Mouse (Mus musculus): ENCODE measurements at regions not wholly inside any gene's neighbourhood (a gene's known extent, or its start where the extent isn't known, plus 50 kb on each side); places are given as distances from the start of the nearest gene placed in this dataset.

DNA sequence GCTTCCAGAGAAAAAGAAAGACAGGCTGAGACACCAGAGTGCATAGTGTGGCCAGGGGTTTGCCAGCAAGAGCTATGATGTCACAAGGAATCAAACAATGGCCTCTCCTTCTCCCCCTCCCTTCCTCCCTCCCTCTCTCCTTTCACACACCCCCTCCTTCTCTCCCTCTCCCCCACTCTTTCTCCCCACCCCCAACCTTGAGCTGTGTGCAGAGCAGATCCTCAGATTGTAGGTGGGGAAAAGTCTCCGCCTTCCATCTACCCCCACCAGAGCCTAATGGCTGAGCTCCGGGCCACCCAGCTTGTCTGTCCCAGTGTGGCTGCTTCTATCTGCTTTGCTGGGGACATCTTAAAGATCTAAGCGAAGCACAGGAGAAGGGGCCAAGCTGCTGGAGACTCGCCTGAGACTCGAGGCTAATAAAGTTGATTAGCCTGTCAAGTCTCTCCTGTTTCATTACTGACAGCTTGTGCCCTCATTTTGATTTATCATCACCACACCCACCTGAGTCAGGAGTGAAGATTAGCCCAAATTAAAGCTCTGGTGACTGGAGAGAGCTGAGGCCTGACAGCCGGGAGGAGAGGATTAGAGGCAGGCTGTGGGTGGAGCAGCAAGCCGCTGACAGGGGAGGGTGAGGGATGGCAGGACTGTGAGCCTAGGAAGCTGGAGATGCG, 272.8 kb downstream of the Cbln1 start:
- no peak for DNase-seq

DNA sequence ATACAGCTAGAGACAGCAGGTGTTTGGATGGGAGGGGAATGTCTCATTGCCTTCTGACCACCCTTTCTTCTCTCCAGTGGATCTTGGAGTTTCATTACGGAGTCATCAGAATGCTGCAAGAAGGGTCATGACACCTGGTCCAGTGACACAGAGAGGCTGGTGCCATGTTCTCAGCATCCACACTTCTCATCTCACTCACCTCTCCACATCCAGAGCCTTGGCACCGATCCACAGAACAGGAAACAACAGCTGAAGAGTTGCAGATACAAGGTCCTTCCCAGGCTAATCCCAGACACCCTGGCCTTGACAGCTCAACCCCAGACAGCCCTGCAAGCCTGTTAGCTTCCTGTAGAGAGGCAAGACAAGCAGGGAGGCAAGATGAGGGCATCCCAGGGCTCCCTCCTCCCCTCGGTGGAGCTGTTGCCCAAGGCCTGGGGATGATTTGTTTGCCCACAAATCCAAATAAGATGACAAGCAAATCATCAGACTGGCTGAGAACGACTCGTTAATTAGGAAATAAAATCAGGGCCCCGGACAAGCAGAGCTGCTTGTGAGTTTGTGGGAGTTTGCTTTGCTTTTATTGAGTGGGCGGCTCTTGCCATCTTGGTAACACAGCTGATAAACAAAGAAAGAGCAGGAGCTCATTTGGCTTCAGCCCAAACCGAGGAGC, 274.4 kb downstream of the Cbln1 start:
- no peak for DNase-seq

DNA sequence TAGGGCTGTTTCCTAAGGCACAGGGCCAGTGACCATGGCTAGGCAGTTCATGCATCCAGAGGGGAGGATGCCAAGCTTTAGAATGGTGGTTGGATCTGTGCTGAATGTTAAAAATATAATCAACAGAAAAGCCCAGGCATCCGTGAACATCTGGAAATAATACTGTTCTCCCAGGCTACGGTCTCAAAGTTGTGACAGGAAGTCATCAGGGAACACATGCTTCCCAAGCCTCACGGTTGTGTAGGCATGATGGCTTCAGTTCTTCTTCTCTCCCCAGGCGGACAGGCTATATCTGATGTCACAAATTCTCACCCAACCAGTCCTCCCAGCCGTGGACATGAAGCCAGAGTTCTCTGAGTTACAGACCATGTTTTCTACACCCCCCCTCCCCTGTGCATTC, 275.4 kb downstream of the Cbln1 start:
- no peak for DNase-seq

DNA sequence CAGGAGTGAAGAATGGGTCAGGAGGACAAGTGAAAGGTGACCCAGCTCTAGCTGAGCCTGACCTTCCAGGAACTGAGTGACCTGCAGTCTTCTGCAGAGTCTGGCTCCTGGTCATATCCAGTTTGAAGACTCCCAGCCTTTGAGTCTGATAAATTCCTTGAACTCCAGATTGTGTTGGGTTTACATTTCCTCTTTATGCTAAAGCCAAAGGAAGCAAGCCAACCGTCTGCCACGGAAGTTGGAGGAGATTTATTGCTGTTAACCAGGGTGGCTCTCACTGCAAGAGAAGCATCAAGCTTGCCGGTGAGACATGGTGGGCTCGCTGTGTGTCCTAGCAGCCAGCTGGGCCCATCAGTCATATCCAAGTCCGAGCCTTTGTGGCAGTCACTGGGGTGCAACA, 276.4 kb downstream of the Cbln1 start:
- DNase-seq, result no peak

DNA sequence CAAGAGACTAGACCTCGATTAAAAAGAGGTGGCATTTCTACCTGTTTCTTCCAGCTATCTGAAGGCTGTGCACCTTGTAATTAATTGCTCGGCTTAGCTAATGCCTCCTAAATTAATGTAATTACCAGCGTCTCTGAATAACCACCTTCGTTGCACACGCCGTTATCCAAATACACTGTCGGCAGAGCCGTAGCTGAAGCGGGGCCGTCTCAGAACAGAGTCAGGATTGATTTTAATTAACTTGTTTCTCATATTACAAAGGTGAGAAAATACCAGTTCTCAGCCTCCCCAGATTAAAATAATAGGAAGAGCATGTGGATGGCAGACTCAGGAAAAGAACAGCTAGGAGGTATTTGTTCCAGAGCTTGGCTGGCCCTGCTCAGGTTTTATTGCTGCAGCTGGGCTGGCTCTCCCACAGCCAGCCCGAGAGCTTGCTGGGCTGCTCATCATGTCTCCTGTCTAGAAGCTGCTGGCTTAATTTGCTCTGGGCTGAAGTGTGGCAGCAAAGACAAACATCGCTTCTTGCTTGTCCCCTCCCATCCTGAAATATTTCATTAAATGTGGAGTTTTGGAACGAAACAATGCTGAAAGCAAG, 282.5 kb downstream of the Cbln1 start:
- no peak for DNase-seq

DNA sequence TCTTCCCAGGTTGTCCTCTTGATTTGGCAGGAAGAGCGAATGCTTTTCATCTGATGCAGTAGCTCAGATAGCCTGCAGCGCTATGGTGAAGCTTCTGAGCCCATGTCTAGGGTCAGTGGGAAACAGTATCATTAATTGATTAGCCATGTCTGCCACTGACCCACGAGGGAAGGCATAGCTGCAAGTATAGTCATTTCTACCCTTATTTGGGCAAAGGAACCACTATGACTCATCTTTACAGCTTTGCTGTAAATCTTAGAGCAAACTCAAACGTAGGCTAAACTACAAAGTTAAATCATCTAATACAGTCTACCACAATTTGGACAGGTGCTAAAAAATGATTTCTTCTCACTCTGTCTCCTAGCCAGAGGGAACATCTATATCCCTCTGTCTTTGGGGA, 289.5 kb downstream of the Cbln1 start:
- DNase-seq, result no peak

DNA sequence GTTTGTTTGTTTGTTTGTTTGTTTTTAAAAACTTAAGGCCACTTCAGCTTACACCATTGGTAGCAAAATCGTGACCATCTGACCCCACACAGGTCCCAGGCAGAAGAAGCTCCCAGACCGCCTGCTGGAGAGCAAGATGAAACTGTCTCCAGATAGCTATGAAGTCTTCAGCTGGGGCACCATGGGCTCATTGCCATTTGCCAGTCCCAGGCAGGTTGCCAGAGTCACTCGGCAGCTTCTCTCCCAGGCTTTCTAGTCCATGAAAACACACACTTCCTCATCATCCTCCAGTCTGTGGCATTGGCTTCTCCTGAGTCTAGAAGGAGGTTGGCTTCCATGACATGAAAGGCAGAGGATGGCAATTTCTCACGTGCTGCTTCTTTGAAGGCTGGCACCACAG, 293.5 kb upstream of the N4bp1 start:
- no peak for DNase-seq

DNA sequence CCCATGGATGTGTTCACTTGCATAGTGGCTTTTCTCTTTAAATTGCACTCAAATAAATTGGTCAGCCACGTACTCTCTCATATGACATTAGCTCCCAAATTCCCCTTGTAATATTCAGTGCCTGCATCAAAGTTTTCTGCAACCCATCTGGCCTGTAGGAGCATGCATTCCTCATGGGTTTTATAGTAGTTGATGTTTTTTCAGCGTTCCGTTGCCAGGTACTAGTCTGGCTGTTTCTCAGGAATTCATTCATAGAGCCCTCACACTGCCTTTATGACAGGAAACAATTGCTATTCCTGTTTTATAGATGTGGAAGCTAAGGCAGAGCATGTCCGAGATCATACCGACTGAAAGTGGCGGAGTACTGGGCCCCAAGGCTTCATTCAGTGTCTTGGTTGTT, 292.6 kb upstream of the N4bp1 start:
- no peak for DNase-seq

DNA sequence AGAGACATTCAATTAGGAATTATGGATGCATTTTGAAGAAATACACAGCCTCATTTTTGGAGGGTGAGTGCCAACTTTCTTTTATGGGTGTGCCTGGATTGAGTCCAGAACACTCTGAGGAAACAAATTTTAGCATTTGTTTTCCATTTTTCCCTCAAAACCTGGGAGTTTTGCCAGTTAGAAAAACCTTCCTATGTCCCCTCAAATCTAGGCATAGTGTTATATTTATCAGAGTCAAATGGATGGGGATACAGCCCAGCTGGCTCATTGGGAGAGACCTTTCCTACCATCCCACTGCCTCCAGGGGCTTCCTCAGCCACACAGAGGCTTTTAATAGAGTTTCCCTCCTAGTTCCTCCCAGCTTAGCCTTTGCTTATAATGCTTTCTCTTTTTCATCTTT, 290.0 kb upstream of the N4bp1 start:
- DNase-seq, result no peak

DNA sequence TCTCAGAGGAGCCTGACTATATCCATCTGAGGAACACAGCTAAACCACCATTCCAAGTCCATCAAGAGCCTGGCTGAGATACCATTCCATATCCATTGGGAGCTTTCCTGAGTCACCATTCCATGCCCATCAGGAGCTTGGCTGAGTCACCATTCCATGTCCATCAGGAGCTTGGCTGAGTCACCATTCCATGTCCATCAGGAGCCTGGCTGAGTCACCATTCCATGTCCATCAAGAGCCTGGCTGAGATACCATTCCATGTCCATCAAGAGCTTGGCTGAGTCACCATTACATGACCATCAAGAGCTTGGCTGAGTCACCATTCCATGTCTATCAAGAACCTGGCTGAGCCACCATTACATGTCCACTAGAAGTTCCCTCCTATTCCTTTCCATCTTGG, 288.7 kb upstream of the N4bp1 start:
- no peak for DNase-seq

DNA sequence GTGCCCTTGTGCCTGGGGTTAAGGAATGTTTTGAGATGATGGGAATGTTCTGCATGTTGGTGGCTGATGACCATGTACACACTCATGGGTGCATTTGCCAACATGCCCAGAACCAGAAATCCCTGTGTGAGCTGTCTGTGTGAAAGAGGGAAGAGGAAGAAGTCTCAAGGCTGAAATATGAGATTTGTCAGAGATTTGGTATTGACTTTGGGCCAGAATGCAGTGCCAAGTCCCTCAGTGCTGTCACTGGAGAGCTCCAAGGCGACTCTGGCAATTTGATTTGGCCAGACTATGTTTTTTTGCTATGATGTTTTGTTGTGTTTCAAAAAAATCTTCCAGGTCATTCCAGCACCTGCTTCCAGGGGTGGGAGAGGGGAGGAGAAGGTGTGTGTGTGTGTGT, 281.7 kb upstream of the N4bp1 start:
- DNase-seq, result no peak

DNA sequence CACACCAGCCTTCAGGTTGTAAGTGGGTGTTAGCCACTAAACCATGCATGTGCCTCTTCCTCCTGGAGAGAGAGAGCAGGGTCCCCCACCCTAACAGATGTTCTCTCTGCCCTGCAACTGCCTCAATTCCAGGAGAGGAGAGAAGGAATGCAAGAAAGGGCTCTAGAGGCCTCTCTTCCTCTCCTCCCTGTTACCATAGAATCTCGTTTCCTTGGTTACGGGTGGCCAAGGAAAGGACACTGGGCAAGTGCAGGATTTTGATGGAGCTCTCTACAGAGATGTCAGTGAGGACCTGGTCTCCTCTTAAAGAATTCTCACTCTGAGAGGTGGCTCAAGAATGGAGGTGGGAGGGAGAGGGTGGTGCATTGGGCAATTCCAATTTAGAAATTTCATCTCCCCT, 275.4 kb upstream of the N4bp1 start:
- no peak for DNase-seq

DNA sequence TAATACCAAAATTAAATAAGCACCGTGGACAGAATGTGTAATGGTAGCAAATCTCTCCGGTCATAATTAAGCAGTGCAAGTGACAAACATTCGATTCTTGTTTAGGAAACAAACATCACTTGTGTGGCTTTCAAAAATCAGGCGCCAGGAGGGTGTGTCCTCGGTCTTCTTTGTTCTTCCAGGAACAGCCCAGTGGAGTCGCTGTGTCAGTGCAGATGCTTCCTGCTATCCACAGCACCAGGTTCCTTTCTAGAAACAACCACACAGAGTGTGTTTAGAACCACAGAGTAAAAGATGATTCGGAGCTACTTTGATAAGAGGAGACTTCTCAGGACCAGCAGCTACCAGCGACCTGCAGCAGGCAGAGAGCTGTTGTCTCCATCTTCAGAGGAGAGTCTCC, 273.3 kb upstream of the N4bp1 start:
- DNase-seq, result no peak

DNA sequence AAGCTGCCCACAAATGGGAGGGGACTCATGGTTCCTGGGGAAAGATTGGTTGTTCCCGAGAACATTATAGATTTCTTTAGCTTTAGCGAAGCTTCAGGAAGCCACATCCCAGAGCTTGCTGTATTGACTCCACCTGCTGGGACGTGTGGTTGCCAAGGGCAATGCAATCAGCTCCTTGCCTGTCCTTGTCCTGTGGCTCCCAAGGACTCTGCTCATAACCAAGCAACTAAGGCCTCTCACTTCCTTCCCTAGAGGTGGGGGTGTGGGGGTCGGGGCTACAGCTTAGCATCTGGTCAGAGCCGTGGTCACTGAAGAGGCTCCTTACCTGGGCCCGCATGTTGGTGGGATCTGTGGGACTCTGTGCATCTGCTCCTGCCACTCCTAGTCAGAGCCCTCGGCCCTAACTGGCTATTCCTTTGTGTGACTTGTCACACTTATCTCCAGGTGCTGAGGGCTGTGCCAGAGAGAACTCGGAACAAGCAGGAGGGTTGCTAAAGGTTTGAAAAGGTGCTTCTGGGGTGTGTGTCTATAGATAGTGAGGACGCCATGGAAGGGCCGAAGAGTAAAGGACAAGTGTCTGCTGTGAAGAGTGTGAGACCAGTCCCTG, 270.9 kb upstream of the N4bp1 start:
- DNase-seq, result no peak

DNA sequence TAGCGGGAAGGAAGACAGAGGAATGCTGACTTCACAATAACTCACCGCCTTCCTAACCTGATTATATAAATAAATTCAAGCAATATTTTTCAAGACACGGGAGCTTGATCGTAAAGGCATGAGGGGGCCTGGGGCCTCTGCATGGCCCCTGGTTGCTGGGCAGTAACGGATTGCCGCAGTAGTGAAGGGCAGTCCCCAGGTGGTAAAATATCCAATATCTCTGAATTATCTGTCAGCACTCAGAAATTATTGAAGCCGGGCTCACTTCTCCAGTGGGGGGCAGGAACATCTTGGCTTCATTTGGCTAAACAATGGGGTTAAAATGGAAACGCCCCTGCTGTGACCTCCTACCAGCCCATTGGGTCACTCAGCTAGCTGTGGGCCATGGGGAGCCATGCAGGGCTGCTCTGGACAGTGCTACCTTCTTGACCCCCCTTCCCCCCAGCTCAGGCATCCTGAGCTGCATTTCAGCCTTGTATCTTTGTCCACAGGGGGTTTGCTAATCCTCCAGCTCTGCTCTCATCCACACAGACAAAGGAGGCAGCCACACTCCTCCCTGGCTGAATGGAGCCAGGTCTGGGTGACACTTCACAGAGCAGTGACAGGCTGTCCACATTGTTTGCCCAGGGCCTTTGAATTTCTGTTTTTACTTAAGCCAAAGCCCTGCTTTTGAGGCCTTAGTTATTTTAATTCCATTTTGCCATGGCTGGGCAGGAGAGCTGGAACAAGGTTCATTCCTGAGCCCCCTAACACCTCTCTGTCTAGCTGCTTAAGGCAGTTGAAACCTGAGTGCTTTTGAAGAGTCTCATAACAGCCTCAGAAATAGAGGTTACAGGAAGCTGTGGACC, 267.2 kb upstream of the N4bp1 start:
- no peak for DNase-seq

DNA sequence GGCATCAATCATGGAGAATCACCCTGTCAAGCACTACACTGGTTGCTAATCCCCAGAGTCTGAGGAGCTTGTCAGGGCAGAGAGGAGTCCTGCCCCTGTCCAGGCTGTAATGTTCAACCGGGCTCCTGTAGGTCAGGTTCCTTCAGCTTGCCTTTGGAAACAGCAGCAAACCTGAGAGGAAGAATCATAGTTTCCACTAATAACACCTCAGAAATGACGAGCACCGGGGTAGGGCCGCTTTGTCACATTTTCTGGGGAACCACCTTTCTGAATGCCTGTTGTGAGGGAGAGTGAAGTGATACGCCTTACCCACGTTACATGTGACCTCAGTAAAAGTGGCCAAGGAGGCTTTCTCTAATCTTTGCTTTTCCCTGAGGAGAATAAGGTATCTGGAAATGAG, 263.8 kb upstream of the N4bp1 start:
- no peak for DNase-seq

DNA sequence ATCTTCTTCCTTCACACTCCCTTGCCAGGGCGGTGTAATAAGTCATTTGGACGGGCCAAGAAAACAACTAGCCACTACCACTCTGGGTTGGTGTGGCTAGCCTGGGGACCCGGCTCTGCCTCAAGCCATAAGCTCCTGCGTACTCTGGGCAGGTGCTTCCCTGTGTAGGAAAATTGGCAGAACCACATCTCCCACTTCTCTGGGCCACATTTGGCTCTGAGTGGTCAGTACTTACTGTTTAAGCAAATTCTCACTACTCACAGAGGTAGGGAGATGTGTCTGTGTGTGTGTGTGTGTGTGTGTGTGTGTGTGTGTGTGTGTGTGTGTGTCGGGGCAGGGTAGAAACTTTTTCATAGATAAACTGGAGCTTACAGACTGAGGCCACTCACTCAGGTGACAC, 262.6 kb upstream of the N4bp1 start:
- DNase-seq, result no peak

DNA sequence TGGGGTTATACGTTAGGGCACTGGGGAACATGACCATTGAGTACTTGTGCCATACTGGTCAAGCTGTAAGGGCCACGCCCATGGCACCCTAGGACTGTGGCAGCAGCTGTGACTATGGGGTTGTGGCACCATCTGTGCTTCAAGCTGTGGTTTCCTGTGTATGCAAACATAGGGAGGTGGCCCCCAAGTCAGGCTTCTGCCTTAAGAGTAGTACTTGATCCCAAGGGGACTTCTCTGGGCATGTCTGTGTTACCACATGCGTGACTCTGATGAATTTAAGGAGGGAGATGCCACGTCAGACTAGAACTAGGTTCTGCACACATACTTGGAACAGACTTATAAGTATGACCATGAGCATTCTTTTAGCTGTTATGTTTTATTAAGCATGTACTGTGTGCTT, 252.4 kb upstream of the N4bp1 start:
- DNase-seq, result no peak

DNA sequence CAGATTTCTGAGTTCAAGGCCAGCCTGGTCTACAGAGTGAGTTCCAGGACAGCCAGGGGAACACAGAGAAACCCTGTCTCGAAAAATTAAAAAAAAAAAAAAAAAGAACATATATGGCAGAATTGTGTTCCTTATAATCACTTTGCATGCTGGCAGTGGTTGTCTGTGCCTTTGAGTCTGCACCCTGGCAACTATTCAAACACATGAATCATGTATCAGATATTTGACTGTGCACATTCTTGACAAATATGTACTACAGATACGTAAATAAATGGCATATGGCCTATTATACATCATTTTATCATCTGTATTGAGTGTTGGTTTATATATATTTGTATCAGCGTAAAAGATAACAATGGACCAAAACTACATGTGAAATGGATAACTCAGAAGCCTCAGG, 246.7 kb upstream of the N4bp1 start:
- no peak for DNase-seq

DNA sequence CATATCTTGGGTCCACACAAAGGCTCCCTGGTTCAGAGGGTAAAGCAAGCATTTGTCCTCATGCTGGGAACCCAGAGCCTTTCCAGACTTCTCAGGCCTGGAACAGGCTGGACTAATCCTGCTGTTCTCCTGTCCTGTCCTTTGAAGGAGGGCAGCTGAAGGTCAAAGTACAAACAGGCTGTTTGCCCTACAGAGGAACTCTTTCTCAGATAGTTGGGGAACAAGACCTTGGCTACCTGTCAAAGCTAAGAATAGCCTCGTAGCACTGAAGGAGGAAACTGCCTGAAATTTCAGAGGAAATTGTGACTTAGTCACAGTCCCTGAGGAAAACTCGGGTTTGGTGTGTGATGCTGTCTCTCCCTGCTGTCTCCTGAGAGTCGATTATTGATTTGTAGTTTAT, 245.6 kb upstream of the N4bp1 start:
- DNase-seq, result peak; percentile 24

DNA sequence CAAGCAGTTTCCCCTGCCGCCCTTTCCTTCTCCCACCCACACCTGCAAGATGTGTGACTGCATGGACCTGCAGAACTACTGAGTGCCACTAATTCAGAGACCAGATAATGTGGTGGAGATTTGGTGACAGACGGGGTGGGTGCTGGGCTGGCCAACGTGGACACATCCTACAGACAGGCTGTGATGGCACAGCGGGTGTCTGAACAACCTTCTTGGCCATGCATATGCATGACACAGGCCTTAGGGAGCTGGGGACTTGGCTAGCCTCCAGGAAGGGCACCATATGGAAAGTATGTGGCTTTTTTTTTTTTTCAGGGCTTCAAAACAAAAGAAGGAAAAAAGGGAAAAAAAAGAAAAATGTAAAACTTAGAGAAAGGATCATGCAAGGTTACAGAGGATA, 243.5 kb upstream of the N4bp1 start:
- no peak for DNase-seq

DNA sequence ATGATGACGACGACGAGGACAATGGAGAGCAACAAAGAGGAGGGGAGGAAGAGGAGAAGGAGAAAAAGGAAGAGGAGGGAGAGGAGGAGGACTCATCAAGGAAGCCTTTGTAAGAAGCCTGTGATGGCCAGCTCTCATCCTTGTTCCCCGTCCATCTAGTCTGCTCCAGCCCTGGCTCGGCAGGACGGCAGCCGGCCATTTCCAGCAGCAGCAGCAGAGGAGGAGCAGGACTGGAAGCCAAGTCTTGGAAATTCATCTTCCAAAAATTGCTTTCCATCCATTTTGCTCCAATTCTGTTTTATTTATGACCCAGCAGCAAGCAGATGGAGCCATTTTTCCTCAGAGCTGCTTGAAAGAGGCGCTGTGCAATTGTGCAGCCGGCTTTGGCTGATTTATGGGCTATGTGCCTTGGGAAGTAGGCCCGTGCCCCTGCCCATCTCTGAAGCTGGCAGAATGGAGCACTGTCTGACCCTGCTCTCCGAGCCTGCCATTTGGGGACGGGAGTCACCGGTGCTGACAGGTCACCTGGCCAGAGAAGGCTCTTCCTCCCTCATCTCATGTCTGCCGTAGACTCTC, 231.2 kb upstream of the N4bp1 start:
- no peak for DNase-seq

DNA sequence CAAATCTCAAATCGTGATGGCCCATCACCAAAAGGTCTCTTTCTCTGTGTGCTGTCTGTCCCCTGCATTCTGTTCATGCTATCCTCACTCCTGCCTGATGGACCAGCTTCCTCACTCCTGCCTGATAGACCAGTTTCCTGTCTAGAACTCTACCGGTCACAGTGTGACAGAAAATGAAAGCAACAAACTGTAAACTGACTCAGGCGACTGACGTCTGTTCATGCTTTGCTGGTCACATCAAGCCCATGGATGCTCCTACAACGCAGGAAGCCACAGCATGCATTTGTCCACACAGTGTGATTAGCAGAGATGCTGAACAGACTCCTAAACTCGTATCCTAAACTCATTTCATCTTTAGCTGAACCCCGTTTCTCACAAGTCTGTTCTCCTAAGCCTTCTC, 227.3 kb upstream of the N4bp1 start:
- DNase-seq, result no peak
